Mouse (Mus musculus): Measurements from ENCODE around the gene Samd1. TPM values are rescaled to one million over a fixed set of nuclear protein-coding genes. Genes with fewer than 3 reads are reported as not detected.
"Not testable (repeated sequence)": the region's sequence is repeated elsewhere in the genome, so short reads cannot be mapped to it uniquely, and the experiment has no call there.

The Samd1 gene
- total RNA-seq, 2 experiments from 2014 or later = 57.6 to 63.1 TPM

DNA sequence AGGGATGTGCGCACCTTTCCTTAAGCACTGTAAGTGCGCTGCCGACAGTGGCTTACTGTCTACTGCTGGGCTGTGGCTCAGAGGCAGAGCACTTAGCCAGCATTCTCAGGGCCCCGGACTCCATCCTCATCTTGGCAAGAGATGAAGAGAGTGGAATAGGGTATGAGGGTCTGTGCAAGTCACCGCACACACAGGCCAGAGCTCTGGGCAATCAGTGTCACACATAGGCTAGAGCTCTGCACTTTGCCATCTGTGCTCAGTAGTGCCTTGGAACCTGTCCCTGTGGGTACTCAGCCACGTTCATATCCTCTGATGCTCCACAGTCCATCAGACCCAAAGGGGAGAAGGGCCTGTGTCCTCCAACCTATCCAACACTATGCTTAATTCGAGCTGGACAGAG lies 15.9 kb upstream of the Samd1 start:
- no peak for DNase-seq (ENCODE audit: low spot score in 2 of 2)

DNA sequence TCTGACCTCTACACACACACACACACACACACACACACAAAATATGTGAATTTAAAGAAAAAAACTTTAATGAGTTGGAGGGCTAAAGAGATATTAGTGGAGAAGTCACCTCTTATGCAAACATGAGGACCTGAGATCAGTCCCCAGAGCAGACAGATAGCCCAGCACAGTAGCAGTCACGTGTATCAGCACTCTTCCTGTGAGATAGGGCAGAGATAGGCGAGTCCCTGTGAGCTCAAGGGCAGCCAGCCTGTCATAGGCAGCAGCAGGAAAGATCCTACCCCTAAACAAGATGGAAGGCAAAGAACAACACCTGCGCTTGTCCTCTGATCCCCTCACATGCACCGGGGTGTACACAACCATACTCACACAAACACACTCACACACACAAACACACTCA lies 15.0 kb upstream of the Samd1 start:
- no peak for DNase-seq (ENCODE audit: low spot score in 2 of 2)

DNA sequence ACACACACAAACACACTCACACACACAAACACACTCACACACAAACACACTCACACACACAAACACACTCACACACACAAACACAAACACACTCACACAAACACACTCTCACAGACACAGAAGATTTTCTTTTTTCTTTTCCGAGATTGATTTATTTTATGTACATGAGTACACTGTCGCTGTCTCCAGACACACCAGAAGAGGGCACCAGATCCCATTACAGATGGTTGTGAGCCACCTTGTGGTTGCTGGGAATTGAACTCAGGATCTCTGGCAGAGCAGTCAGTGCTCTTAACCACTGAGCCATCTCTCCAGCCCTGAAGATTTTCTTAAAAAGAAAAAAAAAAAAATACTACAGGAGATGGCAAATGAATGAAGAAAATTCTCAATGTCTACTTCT lies 14.2 kb upstream of the Samd1 start:
- DNase-seq (ENCODE audit: low spot score in 2 of 2) = not testable (repeated sequence)

DNA sequence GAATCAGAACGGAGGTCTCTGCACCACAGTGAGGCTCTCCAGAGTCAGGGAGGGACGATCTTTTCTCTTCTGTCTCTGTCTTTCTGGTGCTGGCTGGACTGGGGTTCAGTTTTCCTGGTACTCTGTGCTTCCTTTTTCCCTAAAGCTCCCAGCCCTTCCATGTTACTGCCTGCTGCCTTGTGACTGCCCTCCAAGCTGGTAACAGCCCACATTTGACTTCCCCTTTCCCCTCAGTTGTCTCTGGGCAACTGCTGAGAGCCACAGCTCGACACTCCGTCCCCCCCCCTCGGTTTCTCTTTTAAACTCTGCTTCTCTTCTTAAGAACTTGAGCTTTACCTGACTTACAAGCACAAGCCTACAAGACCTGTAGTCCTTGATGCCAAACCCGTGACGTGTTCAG lies 8.2 kb upstream of the Samd1 start:
- DNase-seq (ENCODE audit: low spot score in 2 of 2) = no peak

DNA sequence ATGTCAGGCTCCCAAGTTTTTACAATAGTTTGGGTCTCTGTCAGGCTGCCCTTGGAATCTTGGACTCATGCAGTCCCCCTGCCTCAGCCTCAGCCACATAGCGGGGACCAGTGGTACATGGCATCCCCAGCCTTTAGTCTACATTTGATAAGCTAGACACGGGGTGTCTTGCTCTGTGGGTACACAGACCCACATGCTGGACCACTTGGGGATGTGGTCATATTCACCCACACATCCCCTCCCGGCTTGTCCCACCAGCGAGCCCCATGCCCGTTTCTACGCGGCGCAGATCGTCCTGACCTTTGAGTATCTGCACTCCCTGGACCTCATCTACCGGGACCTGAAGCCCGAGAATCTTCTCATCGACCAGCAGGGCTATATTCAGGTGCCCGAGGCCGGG lies 7.3 kb upstream of the Samd1 start:
- DNase-seq (ENCODE audit: low spot score in 2 of 2) = no peak

DNA sequence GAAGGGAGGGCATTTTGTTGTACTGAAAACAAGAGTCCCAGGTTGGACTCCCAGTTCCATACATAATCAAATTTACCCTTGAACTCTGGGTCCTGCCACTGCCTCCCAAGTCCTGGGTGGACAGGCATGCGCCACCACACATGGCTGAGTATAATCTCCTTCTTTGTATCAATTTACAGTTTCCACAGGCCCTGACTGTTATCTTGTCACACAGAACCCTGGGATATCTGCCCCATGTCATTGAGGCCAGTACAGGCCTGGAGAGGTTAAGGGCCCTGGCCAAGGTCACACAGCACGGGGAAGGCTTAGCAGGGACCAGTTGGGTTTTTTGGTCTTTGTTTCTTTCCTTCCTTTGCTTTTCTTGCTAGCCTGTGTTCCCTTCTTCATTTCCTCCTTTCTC lies 5.0 kb upstream of the Samd1 start:
- no peak for DNase-seq (ENCODE audit: low spot score in 2 of 2)

DNA sequence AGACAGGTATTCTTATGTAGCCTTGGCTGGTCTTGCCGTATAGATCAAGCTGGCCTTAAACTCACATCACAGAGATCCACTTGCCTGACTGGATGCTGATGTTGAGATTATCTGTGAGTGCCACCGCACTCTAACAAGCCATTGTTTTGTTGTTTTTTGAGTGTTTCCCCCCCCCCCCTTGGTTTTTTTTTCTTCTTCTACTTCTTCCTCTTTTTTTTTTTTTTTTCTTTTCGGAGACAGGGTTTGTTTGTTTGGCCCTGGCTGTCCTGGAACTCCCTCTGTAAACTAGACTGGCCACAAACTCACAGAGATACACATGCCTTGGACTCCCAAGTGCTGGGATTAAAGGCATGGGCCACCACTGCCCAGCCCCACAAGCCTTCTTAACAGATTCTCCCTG lies 3.4 kb upstream of the Samd1 start:
- no peak for DNase-seq (ENCODE audit: low spot score in 2 of 2)

DNA sequence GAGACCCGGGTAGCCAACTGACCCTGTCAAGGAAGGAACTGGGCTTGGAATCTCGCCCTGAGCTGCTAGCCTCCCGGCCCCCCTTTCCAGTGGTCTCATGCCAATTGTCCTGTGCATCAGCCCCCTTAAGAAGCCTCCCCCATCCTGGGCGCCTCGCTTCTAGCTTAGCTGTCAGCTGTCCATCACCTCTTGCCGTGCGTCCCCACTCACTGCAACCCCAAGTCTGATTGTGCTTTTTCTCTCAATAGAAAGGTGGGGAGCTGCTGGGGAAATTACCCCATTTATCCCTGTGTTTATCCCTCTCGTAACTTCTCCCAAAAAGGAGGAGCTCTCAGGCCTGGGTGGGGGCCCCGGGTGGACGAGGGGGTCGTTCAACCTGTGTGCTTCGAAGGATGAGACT lies 1.5 kb upstream of the Samd1 start:
- DNase-seq (ENCODE audit: low spot score in 2 of 2) = no peak

DNA sequence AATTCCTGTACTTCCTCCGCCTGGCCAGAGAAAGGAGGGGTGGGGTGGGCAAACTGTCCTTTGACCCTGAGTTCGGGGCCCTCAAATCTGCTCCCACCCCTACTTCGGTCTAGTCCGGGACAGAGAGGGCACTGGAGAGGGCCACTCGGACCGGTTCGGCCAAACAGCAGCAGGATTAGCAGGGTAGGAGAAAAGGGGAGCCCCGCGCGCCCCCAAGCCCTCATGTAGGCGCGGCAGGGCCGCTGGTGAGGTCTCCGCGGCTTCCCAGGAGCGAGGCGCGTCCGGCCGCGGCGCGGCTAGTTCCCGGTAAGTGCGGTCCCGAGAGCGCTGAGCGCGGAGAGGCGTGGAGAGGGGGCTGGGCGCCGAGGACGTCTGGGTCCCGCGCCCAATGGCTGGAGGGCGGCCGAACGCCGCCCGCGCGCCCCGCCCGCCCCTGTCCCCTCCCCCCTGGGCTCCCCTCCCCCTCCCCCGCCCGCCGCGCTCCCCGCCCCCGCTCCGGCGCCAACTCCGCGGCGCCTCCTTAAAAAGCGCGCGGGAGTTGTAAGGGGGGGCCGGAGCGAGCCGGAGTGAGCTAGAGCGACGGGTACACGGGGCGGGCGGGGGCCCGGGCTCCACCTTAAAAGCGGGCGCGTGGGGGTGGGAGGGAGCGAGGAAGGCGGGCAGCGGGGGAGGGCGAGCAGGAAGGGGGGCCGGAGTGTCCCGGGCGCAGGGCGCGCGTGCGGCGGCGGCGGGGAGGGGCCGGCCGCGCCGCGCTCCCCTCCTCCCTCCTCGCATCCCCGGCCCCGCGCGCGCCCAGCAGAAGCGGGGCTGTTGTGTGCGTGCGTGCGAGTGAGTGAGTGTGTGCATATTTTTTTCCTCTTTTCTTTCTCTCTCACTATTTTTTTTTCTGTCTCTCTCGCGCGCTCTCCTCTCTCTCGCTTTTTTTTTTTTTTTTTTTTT lies 636 bp upstream of the Samd1 start:
- DNase-seq (ENCODE audit: low spot score in 2 of 2) = peak; percentile 68 to 78

DNA sequence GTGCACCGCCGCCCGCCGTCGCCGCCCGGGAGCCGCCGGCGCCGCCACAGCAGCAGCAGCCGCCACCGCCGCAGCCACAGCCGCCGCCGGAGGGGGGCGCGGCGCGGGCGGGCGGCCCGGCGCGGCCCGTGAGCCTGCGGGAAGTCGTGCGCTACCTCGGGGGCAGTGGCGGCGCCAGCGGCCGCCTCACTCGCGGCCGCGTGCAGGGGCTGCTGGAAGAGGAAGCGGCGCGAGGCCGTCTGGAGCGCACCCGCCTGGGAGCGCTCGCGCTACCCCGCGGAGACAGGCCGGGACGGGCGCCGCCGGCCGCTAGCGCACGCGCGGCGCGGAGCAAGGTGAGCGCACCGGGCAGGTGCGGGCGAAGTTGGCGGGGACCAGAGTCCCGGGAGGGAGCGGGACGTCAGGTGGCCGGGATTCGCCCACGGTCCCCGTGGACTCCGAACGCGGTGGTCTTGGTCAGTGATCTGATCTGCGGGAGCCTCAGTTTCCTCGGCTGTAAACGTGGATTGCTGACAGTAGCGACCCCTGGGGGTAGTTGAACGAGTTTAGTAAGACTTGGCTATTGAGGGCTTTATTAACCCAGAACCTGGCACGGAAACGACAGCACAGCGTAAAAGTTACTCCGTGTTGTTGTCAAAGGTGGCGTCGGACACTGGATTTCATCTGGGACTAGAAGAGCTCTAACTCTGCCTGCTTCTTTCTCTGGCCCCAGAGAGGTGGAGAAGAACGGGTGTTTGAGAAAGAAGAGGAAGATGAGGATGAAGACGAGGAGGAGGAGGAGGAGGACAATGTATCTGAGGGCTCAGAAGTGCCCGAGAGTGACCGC lies 972 bp downstream of the Samd1 start:
- no peak for DNase-seq (ENCODE audit: low spot score in 2 of 2)

DNA sequence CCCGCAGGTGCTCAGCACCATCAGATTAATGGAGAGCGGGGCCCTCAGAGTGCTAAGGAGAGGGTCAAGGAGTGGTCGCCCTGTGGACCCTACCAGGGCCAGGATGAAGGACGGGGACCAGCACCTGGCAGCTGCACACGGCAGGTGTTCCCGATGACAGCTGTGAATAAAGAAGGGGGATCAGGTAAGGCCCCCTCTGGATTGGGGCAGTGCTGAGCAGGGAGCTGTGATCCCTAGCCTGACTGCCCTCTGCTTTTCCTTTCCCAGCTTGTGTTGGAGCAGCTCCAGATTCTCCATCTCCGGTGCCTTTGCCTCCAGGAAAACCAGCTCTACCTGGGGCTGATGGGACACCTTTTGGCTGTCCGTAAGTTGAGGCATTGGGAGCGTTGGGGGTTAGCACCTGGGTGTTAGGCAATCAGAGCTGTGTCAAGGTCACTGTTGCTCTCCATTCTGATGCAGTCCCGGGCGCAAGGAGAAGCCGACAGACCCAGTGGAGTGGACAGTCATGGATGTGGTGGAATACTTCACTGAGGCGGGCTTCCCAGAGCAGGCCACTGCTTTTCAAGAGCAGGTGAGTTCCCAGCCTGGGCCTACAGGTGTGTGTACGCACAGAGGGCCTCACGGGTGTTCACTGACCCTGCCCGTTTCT lies 1.7 kb downstream of the Samd1 start:
- DNase-seq (ENCODE audit: low spot score in 2 of 2) = no peak

DNA sequence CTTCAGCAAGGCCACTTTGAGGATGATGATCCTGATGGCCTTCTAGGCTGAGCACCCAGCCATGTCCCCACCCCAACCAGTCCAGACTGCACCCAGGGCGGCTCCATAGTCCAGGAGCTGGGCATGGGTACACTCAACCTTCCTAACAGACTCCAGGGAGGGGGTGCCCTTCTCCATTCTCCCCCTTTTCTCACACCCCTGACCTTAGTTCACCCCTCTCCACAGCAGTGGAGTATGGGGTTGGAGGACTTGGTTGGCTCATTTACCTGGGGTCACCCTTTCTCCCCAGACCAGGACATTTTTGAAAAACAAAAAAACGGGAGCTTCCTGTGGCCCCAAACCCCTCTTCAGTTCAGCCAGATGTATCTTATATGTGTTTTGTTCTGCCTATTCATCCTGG lies 2.4 kb downstream of the Samd1 start:
- DNase-seq (ENCODE audit: low spot score in 2 of 2) = no peak

DNA sequence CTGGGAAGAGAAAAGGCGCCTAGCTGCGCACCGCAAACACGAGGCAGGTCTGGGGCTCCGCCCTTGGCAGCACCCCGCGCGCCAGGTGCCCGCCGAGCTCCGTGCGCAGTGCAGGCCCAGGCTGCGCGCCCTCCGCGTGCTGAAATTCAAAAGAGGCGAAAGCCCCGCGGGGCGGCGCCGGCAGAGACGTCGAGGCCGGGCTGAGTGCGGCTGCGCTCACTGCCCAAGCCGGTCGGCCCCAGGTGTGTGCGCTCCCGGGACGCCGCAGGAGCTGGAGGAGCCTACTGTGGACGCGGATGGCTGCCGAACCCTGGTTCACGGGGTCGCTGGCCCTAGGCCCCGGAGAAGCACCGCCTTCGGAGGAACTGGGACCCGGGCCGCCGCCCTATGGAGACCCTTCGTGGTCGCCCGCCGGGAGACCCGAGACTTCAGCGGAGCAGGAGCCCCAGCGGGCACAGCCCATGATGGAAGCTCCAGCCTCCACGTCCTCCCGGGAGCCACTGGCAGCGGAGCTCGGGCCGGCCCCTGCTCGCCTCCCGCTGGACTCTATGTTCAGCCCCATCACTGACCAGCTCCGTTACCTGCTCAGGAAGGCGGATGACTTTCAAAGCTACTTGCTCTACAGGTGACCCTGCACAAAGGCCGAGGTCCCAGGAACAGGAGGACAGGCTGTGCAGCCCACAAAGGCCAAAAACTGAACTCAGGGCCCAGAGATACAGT lies 4.0 kb downstream of the Samd1 start, which contains the start of gene 1700067K01Rik:
1700067K01Rik (plus strand) TSS at position 222 of the 720 bp plus-strand sequence.
- no peak for DNase-seq (ENCODE audit: low spot score in 2 of 2)

DNA sequence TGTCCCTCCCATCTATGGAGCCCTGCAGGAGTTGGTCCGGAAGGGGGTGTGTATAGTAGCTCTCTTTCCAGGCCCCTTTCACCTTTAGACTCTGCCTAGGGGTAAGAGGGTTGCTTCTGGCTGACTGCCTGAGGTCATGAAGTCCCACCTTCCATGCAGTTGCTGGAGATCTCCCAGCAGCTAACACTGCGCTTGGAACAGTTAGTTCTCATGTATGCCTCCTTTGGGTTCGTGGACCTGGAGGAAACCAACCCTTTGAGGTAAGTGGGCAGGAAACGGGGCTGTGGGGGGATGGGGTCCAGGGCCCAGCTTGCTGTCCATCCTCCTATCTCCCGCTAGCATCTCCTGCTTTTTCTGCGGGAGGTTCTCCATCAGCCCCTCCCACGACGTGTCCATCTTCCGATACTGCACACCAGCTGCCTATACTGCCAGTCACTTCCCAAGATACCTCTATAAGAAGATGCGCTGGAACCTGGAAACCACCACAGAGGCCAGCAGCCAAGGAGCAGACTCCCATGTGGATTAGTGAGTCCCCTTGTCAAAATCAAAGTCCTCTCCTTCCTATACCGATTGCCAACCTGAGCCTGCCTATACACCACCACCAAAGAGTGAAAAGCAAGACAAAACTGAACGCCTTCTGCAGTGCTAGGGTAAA lies 5.6 kb downstream of the Samd1 start:
- DNase-seq (ENCODE audit: low spot score in 2 of 2) = no peak

DNA sequence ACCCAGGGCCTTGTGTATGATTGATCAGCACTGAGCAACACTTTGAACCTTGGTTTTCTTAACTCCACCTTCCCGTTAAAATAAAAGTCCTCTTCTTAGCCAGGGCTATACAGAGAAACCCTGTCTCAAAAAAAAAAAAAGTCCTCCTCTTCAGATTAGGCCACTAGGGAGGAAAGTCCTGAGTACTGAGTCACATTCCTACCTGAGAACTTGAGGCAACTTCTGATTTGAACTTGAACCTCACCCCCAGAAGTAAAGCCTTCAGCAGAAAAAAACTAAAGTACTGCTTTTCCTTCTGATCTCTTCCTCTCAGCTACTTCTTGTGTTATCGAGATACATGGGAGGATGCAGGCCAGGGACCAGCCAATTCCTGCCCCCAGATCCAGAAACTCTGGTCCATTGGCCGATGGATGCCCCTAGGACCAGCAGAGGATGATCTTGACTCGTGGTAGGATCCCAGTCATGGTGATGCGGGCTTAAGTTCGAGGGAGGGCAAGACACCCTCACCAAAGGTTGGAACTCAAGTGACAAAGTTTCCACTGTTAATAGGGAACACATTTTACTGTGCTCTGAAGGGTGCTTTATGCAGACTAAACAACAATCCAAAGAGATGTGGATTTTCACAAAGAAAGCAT lies 6.3 kb downstream of the Samd1 start:
- no peak for DNase-seq (ENCODE audit: low spot score in 2 of 2)

DNA sequence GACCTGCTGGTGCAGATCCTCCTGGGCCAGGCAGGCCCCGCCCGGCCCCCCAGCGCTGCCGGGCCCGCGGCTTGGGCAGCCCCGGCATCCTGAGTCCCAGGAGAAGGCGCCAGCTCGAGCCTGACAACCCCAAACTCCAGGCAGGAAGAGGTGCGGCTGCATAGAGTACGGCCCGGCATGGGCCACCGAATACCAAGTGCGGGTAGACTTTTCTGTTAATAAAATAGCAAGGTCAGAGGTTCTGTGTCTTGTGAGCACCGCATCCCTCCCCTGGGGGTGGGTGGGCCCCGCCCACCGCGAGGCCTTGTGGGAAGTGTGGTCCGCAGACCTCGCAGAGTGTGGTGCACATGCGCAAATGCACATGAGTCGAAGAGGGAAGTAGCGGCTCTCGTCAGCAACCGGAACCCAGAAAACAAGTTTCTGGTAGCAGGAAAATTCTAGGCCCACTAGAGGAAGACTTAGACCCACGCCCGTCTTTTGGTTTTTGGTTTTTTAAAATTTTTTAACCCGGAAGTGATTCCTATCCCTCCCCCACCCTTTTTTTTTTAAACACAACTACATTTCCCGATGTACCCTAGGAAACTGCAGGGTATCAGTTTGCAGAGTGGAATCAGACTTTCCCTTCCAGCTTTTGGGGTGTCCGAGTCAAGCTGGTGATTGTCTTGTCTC lies 7.2 kb downstream of the Samd1 start:
- peak; percentile 68 to 89 for DNase-seq (ENCODE audit: low spot score in 2 of 2)

DNA sequence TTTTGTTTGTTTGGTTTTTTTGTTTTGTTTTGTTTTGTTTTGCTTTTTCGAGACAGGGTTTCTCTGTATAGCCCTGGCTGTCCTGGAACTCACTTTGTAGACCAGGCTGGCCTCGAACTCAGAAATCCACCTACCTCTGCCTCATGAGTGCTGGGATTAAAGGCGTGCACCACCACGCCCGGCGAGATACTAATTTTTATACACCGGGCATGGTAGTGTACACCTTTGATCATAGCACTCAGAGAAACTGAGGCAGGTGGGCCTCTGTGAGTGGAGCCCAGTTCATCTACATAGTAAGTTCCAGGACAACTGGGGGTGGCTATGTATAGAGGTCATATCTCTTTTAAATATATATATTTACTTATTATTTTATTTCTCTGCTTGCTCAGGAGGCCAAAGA lies 8.0 kb downstream of the Samd1 start:
- not testable (repeated sequence) for DNase-seq (ENCODE audit: low spot score in 2 of 2)

DNA sequence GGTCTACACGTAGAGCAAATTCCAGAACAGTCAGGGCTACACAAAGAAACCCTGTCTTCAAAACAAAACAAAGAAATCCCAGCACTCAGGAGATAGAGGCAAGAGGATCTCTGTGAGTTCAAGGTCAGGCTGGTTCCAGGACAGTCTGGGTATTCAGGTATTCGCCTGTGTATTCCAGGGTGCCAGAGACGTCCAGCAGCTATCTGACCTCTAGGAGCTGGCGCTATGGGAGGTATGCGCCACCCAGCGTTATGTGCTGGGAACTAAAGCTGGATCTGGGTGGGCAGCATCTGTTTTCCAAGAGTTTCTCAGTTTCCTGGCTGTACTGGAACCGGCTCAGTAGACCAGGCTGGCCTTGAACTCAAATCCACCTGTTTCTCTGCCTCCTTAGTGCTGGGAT lies 10.9 kb downstream of the Samd1 start:
- DNase-seq (ENCODE audit: low spot score in 2 of 2) = no peak

DNA sequence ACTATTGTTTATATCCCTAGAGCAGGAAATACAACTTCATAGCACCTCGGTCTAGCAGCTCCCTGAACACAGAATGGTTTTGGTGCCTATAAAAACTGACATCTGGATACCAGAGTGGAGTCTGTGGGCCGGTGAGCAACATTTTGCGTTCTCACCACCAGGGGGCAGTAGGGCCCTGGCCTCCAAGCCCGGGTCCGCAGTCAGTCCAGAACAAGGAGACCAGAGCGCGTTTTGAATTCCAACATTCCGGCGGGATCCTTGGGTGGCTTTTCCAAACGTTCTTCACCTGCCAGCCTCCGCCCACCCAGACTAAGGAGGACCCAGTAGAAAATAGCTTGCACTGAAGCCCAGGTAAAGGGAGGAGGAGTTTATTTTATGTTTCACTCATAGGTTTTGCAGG lies 12.4 kb downstream of the Samd1 start:
- DNase-seq (ENCODE audit: low spot score in 2 of 2) = peak; percentile 74 to 81
